Mouse (Mus musculus): Measurements from ENCODE around the gene Gtf2e1.

Gtf2e1 gene

DNA sequence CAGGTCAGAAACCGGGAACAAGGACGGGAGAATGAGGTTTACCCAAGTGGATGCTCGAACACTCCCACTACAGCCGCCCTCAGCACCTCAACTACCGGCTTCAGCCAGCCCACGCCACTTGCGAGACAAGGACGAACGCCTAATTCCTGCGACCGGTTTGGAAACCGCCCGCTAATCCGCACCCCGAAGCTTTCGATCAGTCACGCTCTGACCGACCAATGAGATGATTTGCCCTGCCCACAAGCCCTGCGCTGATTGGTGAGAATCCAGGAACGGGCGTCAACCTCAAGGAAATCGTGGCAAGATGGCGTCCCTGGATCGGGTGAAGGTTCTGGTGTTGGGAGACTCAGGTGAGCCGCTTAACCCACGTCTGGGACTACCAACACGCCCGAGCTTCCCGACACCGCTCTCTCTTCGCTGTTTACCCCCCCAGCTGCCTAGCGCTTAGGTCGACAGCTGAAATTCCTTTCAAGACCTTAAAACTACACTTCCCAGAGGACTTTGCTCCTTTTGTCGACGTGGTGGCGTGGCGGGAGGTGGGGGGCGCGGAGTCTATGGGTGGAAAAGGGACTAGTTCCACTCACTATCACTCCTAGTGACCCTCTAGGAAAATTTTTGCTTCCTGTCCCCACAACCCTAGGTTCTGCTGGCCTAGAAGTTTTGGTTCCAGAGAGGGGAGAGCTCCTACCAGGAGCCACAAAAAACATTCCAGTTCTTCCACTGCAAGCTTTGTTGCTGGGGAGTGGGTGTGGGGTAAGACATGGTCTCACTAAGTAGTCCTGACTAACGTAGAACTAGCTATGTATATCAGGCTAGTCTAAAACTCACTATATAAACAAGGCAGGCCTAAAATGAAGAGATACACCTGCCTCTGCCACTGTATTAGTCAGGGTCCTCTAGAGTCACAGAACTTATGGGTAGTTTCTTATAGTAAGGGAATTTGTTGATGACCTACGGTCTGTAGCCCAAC, at the start of gene Gtf2e1, which contains the start of gene Rabl3:
Gtf2e1 (minus strand) TSS at position 179 of the 970 bp plus-strand sequence.
Rabl3 (plus strand) TSS at position 275 of the 970 bp plus-strand sequence.
- DNase-seq (ENCODE audit: low spot score in 2 of 2) = peak; percentile 92 to 97

DNA sequence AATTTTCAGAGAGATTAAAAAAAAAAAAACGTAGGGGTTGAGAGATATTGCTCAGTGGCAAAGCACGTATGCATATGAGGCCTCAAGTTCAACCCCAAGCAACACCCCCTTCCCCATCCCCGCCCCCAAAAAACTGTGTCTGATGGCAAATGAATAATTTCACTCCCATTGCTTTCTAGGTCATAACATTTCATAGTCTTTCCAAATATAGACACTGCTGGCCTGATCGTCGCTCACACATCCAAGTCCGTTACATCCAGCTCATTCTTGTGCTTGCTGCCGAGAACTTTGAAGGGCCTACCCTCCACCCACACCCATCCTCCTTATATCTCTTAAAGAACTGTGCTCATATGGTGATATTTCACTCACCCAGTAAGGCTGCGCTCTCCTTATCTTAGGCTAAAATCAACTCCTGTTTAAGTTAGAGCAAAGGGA, 45.6 kb upstream of the Gtf2e1 start:
- no peak for DNase-seq (ENCODE audit: low spot score in 2 of 2)

DNA sequence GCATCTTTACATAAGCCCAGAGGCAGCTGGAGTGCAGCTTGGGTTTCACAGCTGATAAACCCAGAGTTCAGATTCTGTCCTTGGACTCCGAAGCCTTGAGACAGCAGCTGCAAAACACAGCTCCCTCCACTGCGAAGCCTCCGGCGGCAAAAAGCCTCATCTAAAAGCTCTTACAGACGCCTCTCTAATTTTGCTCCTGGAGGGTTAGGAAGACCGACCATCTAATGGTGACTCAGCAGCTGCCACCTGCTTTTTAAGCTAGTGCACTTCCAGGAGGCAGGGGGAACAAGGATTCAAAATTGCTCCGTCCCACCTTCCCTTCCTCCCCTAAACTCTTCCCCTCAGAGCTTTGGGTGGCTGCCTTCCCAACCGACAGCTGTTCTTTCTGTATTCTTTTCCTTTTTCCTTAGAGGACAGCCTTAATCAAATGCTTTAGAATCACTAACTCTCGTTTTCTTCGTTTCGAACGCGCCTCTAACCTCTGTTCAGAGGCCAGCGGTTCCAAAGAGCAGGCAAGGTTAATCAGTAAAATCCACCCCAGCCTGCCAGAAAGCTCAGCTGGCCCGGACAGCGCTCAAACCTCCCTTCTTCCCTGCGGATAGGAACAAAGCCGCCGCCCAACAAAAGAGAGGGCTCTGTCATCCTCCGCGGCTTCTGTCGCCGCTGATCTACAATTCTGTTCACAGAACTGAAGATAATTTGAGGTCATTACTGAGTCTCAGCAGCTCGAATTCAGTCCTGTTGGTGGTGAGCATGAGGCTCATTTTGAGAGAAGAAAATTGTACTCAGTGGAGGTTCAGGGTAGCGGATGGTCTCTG, 44.8 kb upstream of the Gtf2e1 start:
- DNase-seq (ENCODE audit: low spot score in 2 of 2) = peak in 1 of 2 experiments; percentile 11

DNA sequence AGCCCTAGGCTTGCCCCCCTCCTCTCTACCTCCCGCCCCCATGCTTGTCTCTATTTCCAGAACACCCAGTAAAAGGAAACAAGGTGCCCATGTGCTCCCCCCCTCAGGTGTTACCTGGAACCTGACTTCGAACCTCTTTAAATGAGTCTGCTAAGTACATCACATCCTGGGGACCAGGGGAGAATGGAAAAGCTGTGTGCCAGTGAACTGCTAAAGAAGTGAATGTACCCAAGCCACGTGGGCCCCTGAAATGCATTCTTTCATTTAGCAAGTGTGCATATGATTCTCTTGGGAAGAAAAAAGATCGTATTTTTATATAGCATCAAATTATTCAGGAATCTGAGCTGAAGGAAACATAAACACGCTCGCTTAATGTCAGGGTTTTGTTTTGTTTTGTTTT, 44.2 kb upstream of the Gtf2e1 start:
- no peak for DNase-seq (ENCODE audit: low spot score in 2 of 2)

DNA sequence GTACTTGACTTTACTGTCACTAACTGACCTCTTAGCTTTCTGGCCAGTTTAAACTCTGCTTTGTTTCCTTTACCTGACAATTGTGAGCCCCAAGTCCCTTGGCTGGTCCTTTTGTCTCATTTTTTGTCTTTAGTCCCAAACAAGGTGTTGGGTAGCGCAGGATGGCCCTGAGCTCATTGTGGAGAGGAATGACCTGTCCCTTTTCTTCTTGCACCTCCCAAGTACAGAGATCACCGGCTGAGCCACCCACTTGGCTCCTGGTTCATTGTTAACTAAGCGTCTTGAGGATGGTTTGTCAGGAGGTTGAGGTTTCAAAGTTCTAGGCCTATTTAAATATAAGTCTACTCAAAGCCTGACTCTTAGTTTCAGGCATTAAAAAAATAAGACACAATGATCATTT, 43.7 kb upstream of the Gtf2e1 start:
- DNase-seq (ENCODE audit: low spot score in 2 of 2) = no peak

DNA sequence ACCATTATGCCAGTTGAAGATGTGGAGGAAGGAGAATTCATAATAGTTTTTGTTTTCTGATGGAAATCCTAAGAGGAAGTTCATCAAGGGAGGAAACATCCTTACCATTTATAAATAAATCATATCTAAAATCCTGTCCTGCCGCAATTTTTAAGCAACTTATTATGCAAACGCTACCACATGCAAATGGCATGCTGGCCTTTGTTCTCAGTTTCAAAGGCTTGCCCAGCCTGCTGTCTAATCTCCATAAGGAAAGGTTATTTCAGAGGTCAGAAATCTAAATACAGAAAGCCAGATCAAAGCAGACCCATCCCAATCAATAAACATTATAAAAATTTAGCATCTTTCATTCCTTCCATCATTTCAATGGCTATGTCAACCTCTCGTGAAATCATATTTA, 42.3 kb upstream of the Gtf2e1 start:
- DNase-seq (ENCODE audit: low spot score in 2 of 2) = no peak

DNA sequence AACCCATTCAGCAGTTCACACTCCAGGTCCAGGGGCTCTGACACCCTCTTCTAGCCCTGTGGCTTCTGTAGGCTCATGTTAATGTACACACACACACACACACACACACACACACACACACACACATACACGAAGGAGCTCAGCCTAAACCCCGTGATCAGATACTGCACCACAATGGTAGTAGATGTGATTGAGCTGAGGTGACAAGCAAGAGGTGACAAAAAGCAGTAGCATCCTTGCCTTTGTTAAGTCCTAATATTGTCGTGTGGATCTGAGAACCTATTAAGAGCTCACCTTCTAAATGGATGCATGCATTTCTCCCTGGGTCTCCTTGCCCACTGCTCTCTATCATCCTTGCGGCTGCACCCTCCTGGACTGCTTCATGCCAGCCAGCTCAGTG, 41.1 kb upstream of the Gtf2e1 start:
- DNase-seq (ENCODE audit: low spot score in 2 of 2) = no peak

DNA sequence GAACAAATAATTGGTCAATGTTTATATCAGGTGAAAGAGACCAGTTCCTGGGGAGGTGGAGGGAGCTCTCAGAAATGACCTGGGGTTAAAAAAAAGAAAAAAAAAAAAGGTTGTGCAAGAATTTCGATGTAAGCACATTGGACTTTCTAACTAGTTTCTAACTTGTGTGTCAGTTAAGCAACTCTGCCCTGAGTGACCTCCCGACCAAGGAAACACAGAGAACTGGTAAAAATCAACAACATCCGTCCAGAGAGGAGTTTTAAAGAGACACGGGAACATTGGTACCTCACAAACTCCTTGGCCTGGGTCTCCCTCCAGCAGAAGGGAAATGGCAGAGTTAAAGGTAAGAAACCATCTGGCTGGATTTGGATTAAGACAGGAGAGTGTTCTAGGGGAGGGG, 40.4 kb upstream of the Gtf2e1 start, which contains the start of gene Hgd:
Hgd (plus strand) TSS at position 160 of the 400 bp plus-strand sequence.
- DNase-seq (ENCODE audit: low spot score in 2 of 2) = no peak

DNA sequence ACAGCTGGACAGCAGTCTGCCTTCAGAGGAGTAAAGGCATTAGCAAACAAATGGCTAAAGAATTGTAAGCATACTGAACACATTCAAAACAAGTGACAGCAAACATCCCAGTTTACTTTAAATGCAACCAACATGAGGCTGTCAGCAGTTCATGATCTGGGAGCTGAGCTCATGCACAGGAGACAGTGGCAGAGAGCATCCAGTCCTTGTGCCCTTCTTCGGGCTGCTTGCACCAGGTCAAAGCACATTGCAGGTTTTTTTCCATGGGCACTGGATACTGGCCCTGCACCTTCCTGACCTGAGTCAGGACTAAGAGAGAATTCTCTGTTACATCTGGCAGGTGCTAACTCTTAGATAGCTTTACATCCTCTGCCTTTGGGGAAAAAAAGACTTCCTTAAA, 40.0 kb upstream of the Gtf2e1 start:
- DNase-seq (ENCODE audit: low spot score in 2 of 2) = no peak

DNA sequence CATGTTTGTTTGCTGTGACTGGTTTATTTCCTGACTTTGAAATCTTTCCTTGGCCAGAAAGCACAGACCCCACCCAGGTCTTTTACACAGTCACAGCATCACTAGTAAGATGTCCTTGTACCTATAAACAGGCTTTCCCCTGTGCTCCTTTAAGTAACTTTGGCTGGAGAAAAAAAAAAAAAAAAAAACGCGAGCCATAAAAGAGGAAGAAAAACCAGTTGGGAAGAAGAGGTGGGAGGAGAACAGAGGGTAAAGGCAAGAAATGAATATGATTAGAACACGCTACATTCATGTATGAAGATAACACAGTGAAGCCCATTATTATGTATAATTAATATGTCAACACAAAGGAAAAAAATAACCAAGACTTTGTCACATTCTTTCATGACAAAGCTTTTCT, 35.7 kb upstream of the Gtf2e1 start:
- DNase-seq (ENCODE audit: low spot score in 2 of 2) = no peak

DNA sequence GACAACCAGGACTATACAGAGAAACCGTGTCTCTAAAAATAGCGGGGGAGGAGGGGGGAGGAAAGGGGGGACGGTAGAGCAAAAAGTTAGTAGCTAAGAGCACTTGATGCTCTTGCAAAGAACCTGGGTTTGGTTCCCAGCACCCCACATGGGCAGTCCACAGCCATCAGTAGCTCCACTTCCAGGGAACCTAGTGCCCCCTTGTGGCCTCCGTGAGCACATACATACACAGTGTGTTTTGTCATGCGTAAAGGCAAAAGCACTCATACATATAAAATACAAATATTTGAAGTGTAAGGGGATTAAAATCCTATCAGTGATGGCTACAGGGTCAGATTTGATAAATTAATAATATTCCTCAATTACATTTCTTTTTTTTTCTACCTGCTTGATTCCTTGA, 33.5 kb upstream of the Gtf2e1 start:
- DNase-seq (ENCODE audit: low spot score in 2 of 2) = no peak

DNA sequence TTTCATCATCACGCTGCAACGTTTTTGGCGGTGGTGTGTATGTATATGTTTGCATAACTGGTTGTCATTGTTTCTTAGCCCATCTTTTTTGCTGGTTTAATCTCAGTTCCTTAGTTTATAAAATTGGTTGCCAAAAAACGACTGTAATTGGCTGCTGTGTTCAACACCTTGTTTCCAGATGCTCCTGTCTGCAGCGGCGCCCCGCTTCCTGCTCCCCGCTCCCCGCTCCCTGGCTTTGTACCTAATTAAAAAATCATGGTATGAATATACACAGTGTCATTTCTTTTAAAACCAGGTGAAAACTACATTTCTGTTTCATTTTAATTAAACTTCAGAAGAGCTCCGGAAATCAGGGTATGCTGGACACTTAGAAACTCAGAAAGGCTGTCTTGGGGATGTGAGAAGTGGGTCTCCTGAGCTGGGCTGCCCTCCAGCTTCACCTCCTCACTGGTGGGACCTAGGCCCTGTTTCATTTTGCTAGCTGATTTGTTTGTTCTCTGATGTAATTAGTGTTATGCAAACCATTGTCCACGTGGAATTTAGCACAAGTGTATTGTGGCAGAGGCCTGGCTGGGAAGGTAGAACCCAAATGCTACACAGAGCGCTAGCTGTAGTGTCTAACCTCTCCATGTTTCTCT, 32.6 kb upstream of the Gtf2e1 start:
- DNase-seq (ENCODE audit: low spot score in 2 of 2) = no peak

DNA sequence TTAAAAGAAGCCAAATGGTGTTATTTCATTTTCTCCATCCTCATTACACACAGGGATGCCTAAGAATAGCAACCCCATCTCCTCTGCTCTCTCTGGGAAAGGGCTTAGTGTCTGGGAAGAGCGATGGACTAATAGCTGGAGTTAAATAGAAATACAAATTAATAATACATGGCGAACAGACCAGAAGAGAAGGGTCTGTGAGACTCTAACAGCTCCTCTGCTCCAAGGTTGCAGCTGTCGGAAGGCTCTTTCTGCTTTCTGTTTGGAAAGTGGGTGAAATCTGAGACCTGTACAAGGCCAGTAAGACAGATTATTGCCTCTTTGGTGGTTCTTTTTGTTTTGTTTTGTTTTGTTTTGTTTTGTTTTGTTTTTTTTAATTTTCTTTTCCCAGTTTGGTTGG, 32.0 kb upstream of the Gtf2e1 start:
- DNase-seq (ENCODE audit: low spot score in 2 of 2) = no peak

DNA sequence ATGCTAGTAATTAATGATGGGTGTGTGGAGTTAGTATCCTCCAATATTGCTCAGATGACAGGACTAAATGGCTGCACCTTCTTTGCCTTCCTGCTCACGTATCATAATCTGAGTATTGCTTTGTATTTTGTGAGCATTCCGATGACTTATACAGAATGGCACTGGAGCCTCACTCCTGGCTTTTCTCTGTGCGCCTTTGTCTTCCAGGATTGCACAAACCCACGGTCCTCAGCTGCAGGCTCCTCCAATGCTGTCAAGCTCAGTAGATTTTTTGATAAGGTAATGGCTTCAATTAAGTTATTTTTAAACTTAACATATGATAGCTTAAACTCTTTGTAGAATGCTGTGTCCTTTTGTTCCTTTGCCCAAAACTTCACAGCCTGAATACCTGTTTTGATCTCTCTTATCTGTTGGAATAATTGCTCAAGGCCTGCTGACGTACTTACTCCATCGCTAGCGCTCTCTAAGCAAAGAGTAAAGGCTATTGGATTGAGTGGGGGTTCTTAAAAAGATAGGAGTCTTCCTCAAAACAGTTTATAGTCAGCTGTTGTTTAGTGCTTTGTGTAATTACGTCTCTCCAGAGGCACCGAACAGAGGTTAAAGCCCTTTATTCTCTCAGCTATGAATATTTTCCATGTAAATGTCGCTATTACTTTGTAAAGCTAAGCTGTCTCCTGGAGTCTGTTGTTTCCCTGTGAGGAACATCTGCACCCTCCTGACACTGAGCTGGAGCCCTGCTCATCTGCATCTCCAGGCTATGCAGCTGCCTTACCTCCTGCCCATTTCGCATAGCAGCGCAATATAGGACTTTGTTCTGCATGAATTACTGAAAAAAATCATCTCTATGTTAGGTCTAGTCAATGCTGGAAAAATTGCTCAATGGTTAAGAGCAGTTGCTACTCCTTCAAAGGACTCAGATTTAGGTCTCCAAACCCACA, 27.8 kb upstream of the Gtf2e1 start:
- no peak for DNase-seq (ENCODE audit: low spot score in 2 of 2)

DNA sequence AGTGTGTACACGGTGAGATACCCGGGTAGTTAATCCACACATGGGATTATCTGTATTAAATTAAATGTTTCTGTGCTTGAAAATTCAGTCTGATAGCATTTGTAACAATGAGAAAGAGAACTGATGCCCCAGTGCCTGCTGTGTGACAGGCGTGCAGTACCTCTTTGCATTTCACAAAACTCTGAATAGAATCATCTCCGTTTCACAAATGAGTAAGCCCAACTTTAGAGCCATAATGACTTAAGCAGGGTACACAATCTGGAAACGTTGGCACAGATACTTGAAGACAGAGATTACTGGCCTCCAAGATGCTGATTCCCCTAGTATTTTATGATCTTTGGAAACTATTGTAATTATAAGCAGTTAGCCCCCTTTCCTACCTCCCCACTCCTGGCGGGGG, 26.5 kb upstream of the Gtf2e1 start:
- DNase-seq (ENCODE audit: low spot score in 2 of 2) = no peak

DNA sequence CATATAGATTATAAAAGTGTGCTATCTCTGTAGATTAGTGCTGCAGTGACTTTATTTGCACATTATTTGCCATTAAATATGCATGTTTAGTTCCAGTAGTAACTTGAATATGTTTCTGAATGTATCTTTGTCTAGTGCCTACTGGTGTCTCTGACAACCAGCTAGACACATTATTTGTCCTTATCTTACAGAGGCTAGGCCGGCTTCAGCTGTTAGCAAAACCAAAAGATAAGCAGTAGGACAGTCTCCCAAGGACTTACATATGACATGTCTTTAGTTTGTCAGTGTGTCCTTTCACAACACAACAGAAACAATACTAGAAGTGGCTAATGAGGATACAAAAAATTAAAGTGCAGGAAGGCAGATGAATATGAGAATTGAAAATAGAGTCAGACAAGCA, 25.5 kb upstream of the Gtf2e1 start:
- no peak for DNase-seq (ENCODE audit: low spot score in 2 of 2)

DNA sequence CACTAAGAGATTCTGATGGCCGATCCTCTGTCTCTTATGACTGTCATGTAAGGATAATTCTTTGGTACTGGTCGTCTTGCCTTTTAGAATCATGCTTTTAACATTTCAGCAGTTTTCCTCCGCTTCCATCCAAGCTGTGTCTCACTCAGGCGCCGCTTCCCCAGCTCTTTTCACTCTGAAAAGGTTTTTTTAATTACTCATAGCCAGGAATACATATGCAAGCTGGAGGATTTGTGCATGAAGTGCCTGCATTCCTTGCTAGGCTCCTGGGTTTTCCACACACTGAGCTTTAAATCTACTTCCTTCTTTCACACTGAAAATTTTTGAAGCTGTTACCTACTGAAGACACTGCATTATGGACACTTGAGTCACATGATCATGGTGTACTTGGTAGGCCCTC, 23.4 kb upstream of the Gtf2e1 start:
- DNase-seq (ENCODE audit: low spot score in 2 of 2) = no peak

DNA sequence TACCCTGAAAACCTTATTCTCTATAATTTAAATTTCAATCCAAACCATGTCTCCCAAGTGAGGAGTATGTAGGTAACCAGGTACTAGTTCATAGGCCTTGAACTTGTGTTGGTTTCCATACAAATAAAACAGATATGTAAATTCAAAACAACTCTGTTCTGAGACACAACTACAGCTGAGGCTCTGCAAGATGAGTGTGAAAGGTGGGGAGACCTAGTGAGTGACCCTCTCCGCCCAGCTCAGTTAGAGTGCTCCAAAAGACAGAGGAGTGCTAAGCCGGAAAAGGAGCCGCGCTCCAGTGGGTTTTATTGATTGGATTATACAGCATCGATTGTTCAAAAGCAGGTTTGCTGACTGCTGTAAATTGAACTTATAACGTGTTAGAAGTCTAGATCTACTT, 22.8 kb upstream of the Gtf2e1 start:
- DNase-seq (ENCODE audit: low spot score in 2 of 2) = no peak

DNA sequence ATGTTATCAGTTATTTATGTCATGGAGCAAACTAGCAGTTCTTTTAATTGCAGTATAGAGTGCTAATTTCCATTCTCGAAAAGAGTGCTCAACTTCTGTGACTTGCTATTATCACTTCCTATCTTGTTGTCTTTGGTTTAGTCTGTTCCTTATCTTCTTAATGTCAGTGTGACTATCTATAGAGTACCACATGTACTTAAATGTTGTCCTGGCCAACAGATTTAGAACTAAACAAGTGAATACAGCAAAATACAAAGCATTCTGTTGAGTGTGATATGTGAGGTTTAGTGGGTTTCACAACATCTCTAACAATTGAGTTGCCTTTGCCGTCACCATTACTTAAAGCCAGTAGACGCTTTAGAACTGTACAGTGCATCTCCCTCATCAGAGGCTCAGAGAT, 13.2 kb upstream of the Gtf2e1 start:
- DNase-seq (ENCODE audit: low spot score in 2 of 2) = no peak

DNA sequence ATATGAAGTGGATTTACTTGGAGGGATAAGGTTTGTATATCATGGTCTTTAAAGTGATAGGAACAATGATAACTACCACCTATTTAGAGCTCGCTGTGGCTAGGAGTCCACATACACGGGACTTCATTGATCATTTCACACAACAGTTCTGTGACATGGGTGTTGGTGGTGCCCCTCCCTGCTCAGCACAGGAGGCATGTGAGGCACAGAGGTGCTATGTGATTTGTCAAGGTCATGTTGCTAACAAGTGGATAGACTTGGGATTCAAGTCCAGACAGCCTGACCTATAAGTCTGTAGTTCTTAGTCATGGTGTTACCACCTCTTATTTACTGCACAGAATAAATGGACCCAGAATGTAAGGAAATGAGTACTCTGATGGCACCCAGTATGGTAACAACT, 11.4 kb upstream of the Gtf2e1 start:
- no peak for DNase-seq (ENCODE audit: low spot score in 2 of 2)

DNA sequence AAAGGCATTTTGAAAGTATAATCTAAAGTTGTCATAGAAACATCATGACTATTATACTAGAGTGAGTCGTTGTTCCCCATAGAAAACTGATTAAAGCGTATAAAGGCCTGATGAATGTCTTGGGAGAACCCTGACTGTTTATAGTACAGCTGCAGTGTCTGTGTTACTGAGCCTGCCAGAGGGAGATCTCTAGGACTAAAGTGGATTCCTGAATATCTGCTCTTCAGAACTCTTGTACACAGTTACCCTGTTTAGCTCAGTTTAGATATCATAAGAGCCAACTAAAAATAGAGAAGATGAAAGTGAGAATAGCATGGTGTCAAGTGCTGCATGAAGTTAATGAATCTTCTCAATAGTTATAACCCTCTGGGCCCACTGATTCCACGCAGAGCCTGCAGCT, 10.7 kb upstream of the Gtf2e1 start:
- DNase-seq (ENCODE audit: low spot score in 2 of 2) = no peak

All from urinary bladder, adult 18-20 months (tissue).